Mouse (Mus musculus) forebrain, embryonic 14.5 days (tissue): ENCODE results near the gene Zeb2. TPM values are rescaled to one million over a fixed set of nuclear protein-coding genes. Genes with fewer than 3 reads are reported as not detected.
A peak's percentile ranks its signal among the peaks of the same experiment; 100 is the strongest.

Source experiments
- ATAC-seq: fragments of 200-750 bp; cut with Nextera tagmentation; 2 replicates; pipeline ENCODE4 v1.8.0; 2017; ENCODE audit warnings: mild to moderate bottlenecking, moderate library complexity
- DNase-seq: peaks from one replicate; pipeline ENCODE4 v3.0.0-alpha.2; 2015; ENCODE audit warnings: low spot score
- H3K27ac ChIP-seq: fragments of 300-500 bp; sonication (generic); 2 replicates; pipeline ENCODE4 v1.5.1; 2014; ENCODE audit warnings: low read depth, mild to moderate bottlenecking, control low read depth, low read length, moderate library complexity
- H3K27me3 ChIP-seq: fragments of 300-500 bp; sonication (generic); replicated peaks from 2 replicates; pipeline ENCODE4 v1.6.1; 2014; ENCODE audit warnings: low read length, control low read depth, mixed read lengths; ENCODE audit not compliant: control insufficient read depth, insufficient read depth
- H3K36me3 ChIP-seq: fragments of 300-500 bp; sonication (generic); 2 replicates; pipeline ENCODE4 v1.6.1; 2014; ENCODE audit warnings: low read length, control low read depth; ENCODE audit not compliant: control insufficient read depth, insufficient read depth
- H3K4me1 ChIP-seq: fragments of 300-500 bp; sonication (generic); 2 replicates; pipeline ENCODE4 v1.6.1; 2014; ENCODE audit warnings: antibody characterized with exemption, low read length, control low read depth; ENCODE audit not compliant: control insufficient read depth, insufficient read depth
- H3K4me2 ChIP-seq: fragments of 300-500 bp; sonication (generic); 2 replicates; pipeline ENCODE4 v1.6.1; 2014; ENCODE audit warnings: mild to moderate bottlenecking, control low read depth, low read length
- H3K4me3 ChIP-seq: fragments of 300-500 bp; sonication (generic); 2 replicates; pipeline ENCODE4 v1.5.1; 2014; ENCODE audit warnings: low read depth, low read length, control low read depth
- H3K9ac ChIP-seq: fragments of 300-500 bp; sonication (generic); 2 replicates; pipeline ENCODE4 v1.6.1; 2014; ENCODE audit warnings: mild to moderate bottlenecking, low read length, control low read depth, moderate library complexity
- H3K9me3 ChIP-seq: fragments of 300-500 bp; sonication (generic); replicated peaks from 2 replicates; pipeline ENCODE4 v1.6.1; 2016; ENCODE audit warnings: low read length, control low read depth, mixed read lengths; ENCODE audit not compliant: control insufficient read depth
- WGBS: fragments of 180-500 bp; shearing (Covaris S2); extraction: QIAGEN DNeasy Blood & Tissue Kit; methylation state at CpG from one replicate; pipeline ENCODE4 v1.1.7; 2014; 5-methylcytosine and 5-hydroxymethylcytosine counted together
- polyA plus RNA-seq: library from polyadenylated mRNA; unstranded; fragments of >200 nt; fragmentation: Nextera tagmentation; extraction: Ambion mirVana; gene quantifications from 2 replicates; pipeline ENCODE4 v1.2.1, GENCODE M21; 2014

The Zeb2 gene
- polyA plus RNA-seq, 1 experiment from 2014 or later: 70.6 TPM

DNA sequence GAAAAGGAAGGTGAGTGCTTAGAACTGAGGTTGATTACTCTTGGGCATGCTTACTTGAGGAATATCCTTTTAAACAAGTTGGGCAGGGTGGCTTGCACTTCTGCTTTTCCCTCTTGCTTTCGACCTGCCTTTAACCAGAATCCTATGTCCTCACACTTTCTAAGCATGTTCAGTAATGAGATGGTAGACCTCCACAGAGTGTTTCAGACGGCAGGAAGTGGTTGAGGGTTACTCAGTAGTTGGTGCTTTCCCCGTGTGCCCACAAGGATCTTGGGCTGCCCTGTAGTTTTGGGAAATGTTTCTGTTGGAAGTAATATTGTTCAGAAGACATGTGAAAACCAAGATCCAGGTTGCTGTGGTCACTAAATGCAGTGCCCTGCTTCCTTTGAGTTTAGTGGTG, 135.5 kb downstream of the Zeb2 start:
- H3K4me3 ChIP-seq: no peak overlapping the region
- no peaks in the 10 kb centered on the region for H3K9me3 ChIP-seq
- no peak overlapping the region for H3K27ac ChIP-seq
- no peak overlapping the region for H3K4me2 ChIP-seq
- H3K4me1 ChIP-seq: peaks cover 20% of the 10 kb centered on the region
- H3K27me3 ChIP-seq: no peaks in the 10 kb centered on the region
- WGBS: 89% methylated on average over 3 of the region's 3 CpGs
- no peaks in the 10 kb centered on the region for H3K36me3 ChIP-seq
- DNase-seq (no peak), ATAC-seq (no peak)
- no peak overlapping the region for H3K9ac ChIP-seq

GRCm38 (mm10) chr2:44979042-44979721, 138.0 kb downstream of the Zeb2 start:
- Histone ChIP-seq H3K27ac (0 out of 2 replicates have a peak overlapping the region, but pooled peaks have one; percentile 33), H3K27me3 (no peaks in the 10 kb centered on the region), H3K9me3 (no peaks in the 10 kb centered on the region), H3K4me2 (peak overlapping the region; percentile 53), H3K4me1 (peaks cover 18% of the 10 kb centered on the region), H3K9ac (peak overlapping the region; percentile 10; the same call in 1 of the 2 replicates), H3K4me3 (peak overlapping the region; percentile 22), H3K36me3 (no peaks in the 10 kb centered on the region)
- DNase-seq (peak; percentile 89), ATAC-seq (peak; percentile 78)
- 4% methylated on average over 18 of the region's 18 CpGs for WGBS

GRCm38 (mm10) chr2:44978038-44978437, 139.2 kb downstream of the Zeb2 start:
- H3K4me3 ChIP-seq: no peak overlapping the region
- H3K27ac ChIP-seq: no peak overlapping the region
- no peak for ATAC-seq
- H3K36me3 ChIP-seq: no peaks in the 10 kb centered on the region
- no peak overlapping the region for H3K4me2 ChIP-seq
- H3K4me1 ChIP-seq: peaks cover 18% of the 10 kb centered on the region
- H3K9ac ChIP-seq: no peak overlapping the region
- H3K9me3 ChIP-seq: no peaks in the 10 kb centered on the region
- WGBS: 80% methylated on average over 6 of the region's 6 CpGs
- no peaks in the 10 kb centered on the region for H3K27me3 ChIP-seq
- no peak for DNase-seq

DNA sequence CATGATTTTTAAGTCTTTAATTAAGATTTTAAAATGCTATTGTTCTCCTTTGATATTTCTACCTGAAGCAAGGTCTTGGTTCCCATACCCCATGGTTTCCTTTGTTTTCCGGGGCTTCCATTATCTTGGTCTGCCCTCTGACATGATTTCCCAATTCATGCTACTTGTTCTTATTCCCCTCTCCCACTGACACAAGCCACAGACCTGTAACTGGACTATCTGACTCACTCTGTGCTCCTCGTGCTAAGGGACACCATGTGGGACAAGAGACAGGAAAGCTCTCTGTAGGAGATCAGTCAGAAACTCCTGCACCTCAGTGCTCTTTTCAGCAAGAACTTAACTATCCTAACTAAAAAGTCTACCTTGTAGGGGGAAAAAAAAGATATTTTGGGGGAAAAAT, 139.6 kb downstream of the Zeb2 start:
- H3K27ac ChIP-seq: no peak overlapping the region
- H3K9me3 ChIP-seq: no peaks in the 10 kb centered on the region
- ATAC-seq: no peak
- WGBS: 72% methylated on average over 2 of the region's 2 CpGs
- no peak overlapping the region for H3K9ac ChIP-seq
- DNase-seq: no peak
- no peak overlapping the region for H3K4me3 ChIP-seq
- H3K36me3 ChIP-seq: no peaks in the 10 kb centered on the region
- H3K27me3 ChIP-seq: no peaks in the 10 kb centered on the region
- no peak overlapping the region for H3K4me2 ChIP-seq
- H3K4me1 ChIP-seq: peaks cover 18% of the 10 kb centered on the region

- ATAC-seq: no peak
- H3K4me2 ChIP-seq: no peak overlapping the region
- H3K27ac ChIP-seq: no peak overlapping the region
- no peaks in the 10 kb centered on the region for H3K27me3 ChIP-seq
- peaks cover 18% of the 10 kb centered on the region for H3K4me1 ChIP-seq
- WGBS: 88% methylated on average over 3 of the region's 3 CpGs
- no peak for DNase-seq
- H3K4me3 ChIP-seq: no peak overlapping the region
- H3K9ac ChIP-seq: no peak overlapping the region
- H3K9me3 ChIP-seq: no peaks in the 10 kb centered on the region
- H3K36me3 ChIP-seq: no peaks in the 10 kb centered on the region
These were observed 140.1 kb downstream of the Zeb2 start for GRCm38 (mm10) chr2:44977051-44977450.

GRCm38 (mm10) chr2:44976484-44976883, 140.7 kb downstream of the Zeb2 start:
- Histone ChIP-seq H3K9me3 (no peaks in the 10 kb centered on the region), H3K9ac (no peak overlapping the region), H3K4me3 (no peak overlapping the region), H3K27me3 (no peaks in the 10 kb centered on the region), H3K4me1 (peaks cover 18% of the 10 kb centered on the region), H3K27ac (no peak overlapping the region), H3K36me3 (no peaks in the 10 kb centered on the region), H3K4me2 (no peak overlapping the region)
- no peak for ATAC-seq
- DNase-seq: no peak
- 55% methylated on average over 4 of the region's 4 CpGs for WGBS

DNA sequence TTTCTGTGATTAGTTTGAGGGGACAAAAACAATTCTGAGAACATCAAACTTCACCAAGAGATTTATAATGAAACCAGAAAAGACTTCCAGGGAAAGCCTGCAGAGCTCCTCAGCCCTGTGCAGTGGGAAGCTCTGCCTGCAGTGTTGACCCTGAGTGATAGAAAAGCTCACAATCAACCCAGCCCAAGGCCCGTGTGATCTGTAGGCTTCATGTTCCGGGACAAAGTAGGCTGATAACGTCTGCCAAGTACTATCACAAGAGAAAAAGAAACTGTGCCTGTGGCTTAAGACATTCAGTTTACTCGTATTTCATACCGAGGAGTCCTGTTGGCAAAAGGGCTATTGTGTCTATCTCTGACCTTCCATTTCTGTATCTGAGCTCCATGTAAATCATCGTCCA, 143.4 kb downstream of the Zeb2 start:
- Histone ChIP-seq H3K9me3 (no peaks in the 10 kb centered on the region), H3K4me3 (no peak overlapping the region), H3K4me1 (peaks cover 5% of the 10 kb centered on the region; the same call in 1 of the 2 replicates), H3K27ac (no peak overlapping the region), H3K36me3 (no peaks in the 10 kb centered on the region), H3K4me2 (no peak overlapping the region), H3K27me3 (no peaks in the 10 kb centered on the region), H3K9ac (no peak overlapping the region)
- no peak for ATAC-seq
- 88% methylated on average over 6 of the region's 6 CpGs for WGBS
- DNase-seq: no peak

DNA sequence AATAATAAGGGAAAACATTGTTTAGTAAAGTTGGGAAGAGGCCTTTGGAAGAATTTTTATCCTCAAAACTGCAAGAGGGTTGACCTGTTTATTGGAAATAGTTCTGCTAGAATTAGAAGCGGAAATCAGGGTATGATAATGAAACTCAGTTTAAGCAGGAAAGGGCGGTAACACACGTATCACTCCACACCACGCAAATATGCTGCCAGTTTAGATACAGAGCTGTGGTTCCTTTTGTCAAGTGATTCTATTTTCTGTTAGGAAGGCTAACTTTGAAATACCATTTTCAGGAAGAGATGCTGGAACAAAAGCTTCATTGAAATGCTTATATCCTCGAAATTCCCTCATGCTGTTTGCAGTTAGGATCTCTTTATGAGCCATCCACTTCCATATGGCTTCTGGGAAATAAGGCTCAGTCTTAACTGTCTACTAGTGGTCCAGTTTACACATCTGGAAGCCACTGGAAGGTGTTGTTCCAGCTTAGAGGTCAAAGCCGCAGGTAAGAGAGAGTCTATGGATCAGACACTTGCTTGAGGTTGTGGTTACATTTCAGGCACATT, 147.0 kb downstream of the Zeb2 start:
- Histone ChIP-seq H3K4me1 (no peaks in the 10 kb centered on the region), H3K4me3 (no peak overlapping the region), H3K9ac (no peak overlapping the region), H3K4me2 (no peak overlapping the region), H3K9me3 (no peaks in the 10 kb centered on the region), H3K36me3 (no peaks in the 10 kb centered on the region), H3K27me3 (no peaks in the 10 kb centered on the region), H3K27ac (no peak overlapping the region)
- WGBS: 92% methylated on average over 6 of the region's 6 CpGs
- no peak for ATAC-seq
- DNase-seq: no peak

- Histone ChIP-seq H3K4me3 (no peak overlapping the region), H3K27ac (no peak overlapping the region), H3K36me3 (no peaks in the 10 kb centered on the region), H3K27me3 (no peaks in the 10 kb centered on the region), H3K4me2 (no peak overlapping the region), H3K4me1 (no peaks in the 10 kb centered on the region), H3K9me3 (no peaks in the 10 kb centered on the region), H3K9ac (no peak overlapping the region)
- DNase-seq (no peak), ATAC-seq (no peak)
- WGBS: 96% methylated on average over 1 of the region's 1 CpGs
These were observed 147.6 kb downstream of the Zeb2 start for GRCm38 (mm10) chr2:44969640-44970039.
